Mouse (Mus musculus): ENCODE data around the gene Pds5b. TPM values are rescaled to one million over a fixed set of nuclear protein-coding genes. Genes with fewer than 3 reads are reported as not detected.
A peak's percentile ranks its signal among the peaks of the same experiment; 100 is the strongest.
"Not testable (repeated sequence)": the region's sequence is repeated elsewhere in the genome, so short reads cannot be mapped to it uniquely, and the experiment has no call there.

Gene Pds5b
- total and polyA plus RNA-seq, 2 experiments: 1.6 to 16.2 TPM

DNA sequence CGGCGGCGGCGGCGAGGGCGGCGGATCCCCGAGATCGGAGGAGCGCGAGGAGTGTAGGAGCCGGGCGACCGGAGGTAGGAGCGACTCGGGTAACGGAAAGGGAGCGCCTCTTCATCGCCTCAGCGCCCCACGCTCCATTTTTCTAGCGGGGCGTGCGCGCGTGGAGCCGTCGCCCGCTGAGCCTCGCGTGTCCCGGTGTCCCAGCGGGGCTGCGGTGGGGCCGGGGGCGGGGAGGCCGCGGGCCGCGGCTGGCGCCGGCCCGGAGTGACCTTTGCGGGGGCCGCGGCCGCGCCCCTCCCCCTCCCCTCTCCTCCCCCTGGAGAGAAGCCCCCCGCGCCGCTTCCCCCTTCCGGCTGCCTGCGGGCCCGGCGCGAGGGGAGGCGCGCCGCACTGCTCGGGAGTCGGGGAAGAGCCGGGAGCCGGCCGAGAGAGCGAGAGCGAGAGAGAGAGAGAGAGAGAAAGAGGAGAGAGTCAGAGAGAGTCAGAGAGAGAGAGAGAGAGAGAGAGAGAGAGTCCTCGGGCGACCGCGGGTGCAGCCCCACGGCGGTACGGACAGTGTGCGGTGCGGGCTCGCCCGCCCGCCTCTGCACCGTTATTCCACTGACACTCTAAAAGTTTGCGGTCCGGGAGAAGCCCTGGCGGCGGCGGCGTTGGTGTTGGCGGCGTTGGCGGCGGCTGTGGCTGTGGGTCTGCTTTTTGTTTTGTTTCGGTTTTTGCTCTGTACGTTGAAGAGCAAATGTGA lies 512 bp downstream of the Pds5b start:
- TF ChIP-seq POLR2A (IDR thresholded peaks at IDR 0.05; ENCODE audit: extremely low read depth, insufficient read depth, low read length): peak; percentile 52; the same call in 1 of the 2 replicates
- TF ChIP-seq CTCF (IDR thresholded peaks at IDR 0.05; ENCODE audit: low read depth, low read length): no peak
- Histone ChIP-seq H3K79me2 (ENCODE audit: control insufficient read depth, insufficient read depth, low read length) (peaks cover 20% of the 10 kb centered on the region), H3K4me1 (ENCODE audit: control insufficient read depth, insufficient read depth, low read length) (peaks cover 3% of the 10 kb centered on the region; the same call in 1 of the 2 replicates), H3K36me3 (ENCODE audit: control insufficient read depth, insufficient read depth, low read length) (no peaks in the 10 kb centered on the region), H3K9ac (ENCODE audit: low read depth, low read length) (peak overlapping the region; percentile 91), H3K27ac (replicated peaks; ENCODE audit: insufficient read depth, low read depth, low read length) (peak overlapping the region; percentile 54), H3K4me3 (ENCODE audit: insufficient read depth, low read depth, low read length) (peak overlapping the region; percentile 87), H3K27me3 (ENCODE audit: control insufficient read depth, insufficient read depth, low read length) (no peaks in the 10 kb centered on the region)
- WGBS: under 1% methylated on average over 68 of the region's 91 CpGs
- no peak for DNase-seq (ENCODE audit: extremely low read depth, low read depth, low spot score)

DNA sequence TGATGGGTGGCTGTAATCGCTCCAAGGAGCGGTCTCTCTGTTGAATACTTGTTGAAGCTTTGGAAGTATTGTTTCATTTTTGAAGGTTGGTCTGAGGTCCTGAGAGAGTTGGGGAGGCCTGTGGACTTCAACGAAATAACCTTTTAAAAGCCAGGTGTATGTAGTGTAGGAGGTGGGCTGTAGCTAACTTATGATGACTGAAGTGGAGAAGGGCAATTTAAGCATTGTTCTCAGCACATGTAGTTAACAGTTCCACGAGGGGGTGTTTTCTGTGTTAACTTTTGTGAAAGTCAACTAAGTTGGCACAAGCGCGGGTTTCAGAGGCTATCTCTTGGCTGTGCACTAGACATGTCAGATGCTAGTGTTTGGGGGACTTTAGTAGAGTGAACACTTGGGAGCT lies 1.3 kb downstream of the Pds5b start:
- Histone ChIP-seq H3K9ac (ENCODE audit: low read depth, low read length) (0 out of 2 replicates have a peak overlapping the region, but pooled peaks have one; percentile 16), H3K79me2 (ENCODE audit: control insufficient read depth, insufficient read depth, low read length) (peaks cover 28% of the 10 kb centered on the region), H3K4me1 (ENCODE audit: control insufficient read depth, insufficient read depth, low read length) (peaks cover 3% of the 10 kb centered on the region; the same call in 1 of the 2 replicates), H3K4me3 (ENCODE audit: insufficient read depth, low read depth, low read length) (peak overlapping the region; percentile 4; the same call in 1 of the 2 replicates), H3K36me3 (ENCODE audit: control insufficient read depth, insufficient read depth, low read length) (no peaks in the 10 kb centered on the region), H3K27ac (replicated peaks; ENCODE audit: insufficient read depth, low read depth, low read length) (no peak overlapping the region), H3K27me3 (ENCODE audit: control insufficient read depth, insufficient read depth, low read length) (no peaks in the 10 kb centered on the region)
- DNase-seq (ENCODE audit: extremely low read depth, low read depth, low spot score): no peak
- WGBS: 33% methylated on average over 6 of the region's 6 CpGs
- no peak for TF ChIP-seq POLR2A (IDR thresholded peaks at IDR 0.05; ENCODE audit: extremely low read depth, insufficient read depth, low read length)
- no peak for TF ChIP-seq CTCF (IDR thresholded peaks at IDR 0.05; ENCODE audit: low read depth, low read length)

DNA sequence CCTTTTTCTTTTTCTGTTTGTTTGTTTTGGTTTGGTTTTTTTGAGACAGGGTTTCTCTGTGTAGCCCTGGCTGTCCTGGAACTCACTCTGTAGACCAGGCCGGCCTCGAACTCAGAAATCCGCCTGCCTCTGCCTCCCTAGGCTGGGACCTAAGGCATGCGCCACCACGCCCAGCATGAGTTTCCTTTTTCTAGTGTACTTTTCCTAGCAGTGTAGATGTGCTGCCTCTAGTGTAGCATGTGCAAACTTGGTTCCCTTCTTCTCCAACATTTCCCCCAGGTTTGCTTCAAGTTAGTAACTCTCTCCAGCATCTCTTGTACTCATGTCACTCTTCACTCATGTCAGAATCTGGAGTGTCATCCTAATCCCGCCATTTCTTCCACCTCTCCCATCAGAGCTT lies 9.3 kb downstream of the Pds5b start:
- not testable (repeated sequence) for H3K27ac ChIP-seq (replicated peaks; ENCODE audit: insufficient read depth, low read depth, low read length); H3K4me3 ChIP-seq (ENCODE audit: insufficient read depth, low read depth, low read length); H3K9ac ChIP-seq (ENCODE audit: low read depth, low read length); H3K27me3 ChIP-seq (ENCODE audit: control insufficient read depth, insufficient read depth, low read length); DNase-seq (ENCODE audit: extremely low read depth, low read depth, low spot score); H3K36me3 ChIP-seq (ENCODE audit: control insufficient read depth, insufficient read depth, low read length); H3K4me1 ChIP-seq (ENCODE audit: control insufficient read depth, insufficient read depth, low read length)
- peaks cover 29% of the 10 kb centered on the region for H3K79me2 ChIP-seq (ENCODE audit: control insufficient read depth, insufficient read depth, low read length)
- WGBS: 97% methylated on average over 6 of the region's 6 CpGs

DNA sequence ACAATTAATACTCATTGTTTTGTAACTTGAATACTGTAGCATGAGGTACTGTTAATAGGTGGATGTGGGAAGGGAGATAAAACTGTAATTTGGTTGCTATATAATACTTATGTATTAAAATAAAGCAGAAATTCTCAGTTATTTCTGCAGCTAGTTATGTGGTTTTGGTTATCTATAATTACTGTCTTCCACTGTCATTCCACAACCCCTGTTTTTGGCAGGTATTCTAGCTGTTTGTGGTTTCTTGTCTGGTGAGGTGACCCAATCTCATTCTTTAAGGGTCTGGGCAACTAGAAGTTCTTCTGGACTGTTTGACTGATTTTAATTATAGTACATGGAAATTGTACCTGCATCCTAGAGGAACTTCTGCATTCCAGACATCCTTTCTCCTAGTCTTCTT lies 17.1 kb downstream of the Pds5b start:
- Histone ChIP-seq H3K27me3 (ENCODE audit: control insufficient read depth, insufficient read depth, low read length) (no peaks in the 10 kb centered on the region), H3K79me2 (ENCODE audit: control insufficient read depth, insufficient read depth, low read length) (peaks cover 11% of the 10 kb centered on the region; the same call in 1 of the 2 replicates), H3K36me3 (ENCODE audit: control insufficient read depth, insufficient read depth, low read length) (no peaks in the 10 kb centered on the region), H3K9ac (ENCODE audit: low read depth, low read length) (no peak overlapping the region), H3K4me3 (ENCODE audit: insufficient read depth, low read depth, low read length) (no peak overlapping the region), H3K4me1 (ENCODE audit: control insufficient read depth, insufficient read depth, low read length) (no peaks in the 10 kb centered on the region), H3K27ac (replicated peaks; ENCODE audit: insufficient read depth, low read depth, low read length) (no peak overlapping the region)
- TF ChIP-seq POLR2A (IDR thresholded peaks at IDR 0.05; ENCODE audit: extremely low read depth, insufficient read depth, low read length) (no peak), CTCF (IDR thresholded peaks at IDR 0.05; ENCODE audit: low read depth, low read length) (no peak)
- DNase-seq (ENCODE audit: extremely low read depth, low read depth, low spot score): no peak

DNA sequence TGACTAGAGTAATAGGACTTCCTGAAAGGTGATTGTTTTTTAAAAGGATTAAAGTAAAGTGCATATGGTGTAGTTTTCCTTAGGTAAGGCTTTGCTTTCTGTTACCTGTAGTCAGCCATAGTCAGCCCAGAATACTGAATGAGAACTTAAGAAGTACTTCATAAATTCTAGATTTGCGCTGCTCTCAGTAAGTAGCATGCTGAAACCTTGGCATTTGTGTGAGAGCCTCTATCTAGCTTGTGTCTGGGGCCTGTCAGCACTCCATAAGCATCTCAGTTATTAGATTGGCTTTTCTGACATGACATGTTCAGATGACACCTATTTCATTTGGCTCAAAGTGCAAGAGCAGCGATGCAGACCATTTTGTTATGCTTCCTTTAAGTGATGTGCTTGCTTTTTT lies 19.7 kb downstream of the Pds5b start:
- TF ChIP-seq POLR2A (IDR thresholded peaks at IDR 0.05; ENCODE audit: extremely low read depth, insufficient read depth, low read length): no peak
- TF ChIP-seq CTCF (IDR thresholded peaks at IDR 0.05; ENCODE audit: low read depth, low read length): no peak
- no peak for DNase-seq (ENCODE audit: extremely low read depth, low read depth, low spot score)
- Histone ChIP-seq H3K36me3 (ENCODE audit: control insufficient read depth, insufficient read depth, low read length) (no peaks in the 10 kb centered on the region), H3K27ac (replicated peaks; ENCODE audit: insufficient read depth, low read depth, low read length) (no peak overlapping the region), H3K4me3 (ENCODE audit: insufficient read depth, low read depth, low read length) (no peak overlapping the region), H3K4me1 (ENCODE audit: control insufficient read depth, insufficient read depth, low read length) (no peaks in the 10 kb centered on the region), H3K9ac (ENCODE audit: low read depth, low read length) (no peak overlapping the region), H3K79me2 (ENCODE audit: control insufficient read depth, insufficient read depth, low read length) (peaks cover 5% of the 10 kb centered on the region; the same call in 1 of the 2 replicates), H3K27me3 (ENCODE audit: control insufficient read depth, insufficient read depth, low read length) (no peaks in the 10 kb centered on the region)
- 92% methylated on average over 2 of the region's 2 CpGs for WGBS

DNA sequence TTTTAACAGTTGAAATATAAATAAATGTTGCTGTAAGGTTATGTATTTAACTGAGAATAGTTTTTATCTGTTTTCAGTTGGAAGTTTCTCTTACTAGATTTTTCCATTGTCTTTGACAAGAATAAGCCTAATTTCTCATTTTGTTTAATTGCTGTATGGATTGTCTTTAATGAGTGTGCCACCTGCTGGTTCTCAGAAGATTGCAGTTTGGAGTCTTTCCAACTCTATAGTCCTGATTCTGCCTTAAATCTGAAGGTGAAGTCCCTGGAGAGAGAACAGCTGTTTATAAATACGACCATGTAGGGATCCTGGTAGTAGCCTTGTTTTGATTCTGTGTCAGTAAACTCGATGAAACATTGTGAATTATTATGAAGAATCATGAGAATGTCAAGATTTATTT lies 29.2 kb downstream of the Pds5b start:
- 37% methylated on average over 2 of the region's 2 CpGs for WGBS
- H3K4me3 ChIP-seq (ENCODE audit: insufficient read depth, low read depth, low read length): no peak overlapping the region
- H3K9ac ChIP-seq (ENCODE audit: low read depth, low read length): no peak overlapping the region
- peak; percentile 56 for DNase-seq (ENCODE audit: extremely low read depth, low read depth, low spot score)
- peaks cover 5% of the 10 kb centered on the region; the same call in 1 of the 2 replicates for H3K79me2 ChIP-seq (ENCODE audit: control insufficient read depth, insufficient read depth, low read length)
- H3K27me3 ChIP-seq (ENCODE audit: control insufficient read depth, insufficient read depth, low read length): no peaks in the 10 kb centered on the region
- H3K36me3 ChIP-seq (ENCODE audit: control insufficient read depth, insufficient read depth, low read length): no peaks in the 10 kb centered on the region
- no peak overlapping the region for H3K27ac ChIP-seq (replicated peaks; ENCODE audit: insufficient read depth, low read depth, low read length)
- TF ChIP-seq CTCF (IDR thresholded peaks at IDR 0.05; ENCODE audit: low read depth, low read length) (no peak), POLR2A (IDR thresholded peaks at IDR 0.05; ENCODE audit: extremely low read depth, insufficient read depth, low read length) (no peak)
- H3K4me1 ChIP-seq (ENCODE audit: control insufficient read depth, insufficient read depth, low read length): no peaks in the 10 kb centered on the region

DNA sequence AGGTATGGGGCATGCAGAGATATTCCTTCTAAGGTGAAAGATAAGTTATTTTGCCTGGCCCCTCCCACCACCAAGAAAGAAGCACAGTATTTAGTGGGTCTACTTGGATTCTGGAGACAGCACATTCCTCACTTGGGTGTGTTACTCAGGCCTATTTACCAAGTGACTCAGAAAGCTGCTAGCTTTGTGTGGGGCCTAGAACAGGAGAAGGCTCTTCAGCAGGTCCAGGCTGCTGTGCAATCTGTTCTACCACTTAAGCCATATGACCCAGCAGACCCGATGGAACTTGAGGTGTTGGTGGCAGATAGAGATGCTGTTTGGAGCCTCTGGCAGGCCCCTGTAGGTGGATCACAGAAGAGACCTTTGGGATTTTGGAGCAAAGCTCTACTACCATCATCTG lies 33.1 kb downstream of the Pds5b start:
- not testable (repeated sequence) for DNase-seq (ENCODE audit: extremely low read depth, low read depth, low spot score); H3K4me3 ChIP-seq (ENCODE audit: insufficient read depth, low read depth, low read length); H3K36me3 ChIP-seq (ENCODE audit: control insufficient read depth, insufficient read depth, low read length); H3K27ac ChIP-seq (replicated peaks; ENCODE audit: insufficient read depth, low read depth, low read length); H3K27me3 ChIP-seq (ENCODE audit: control insufficient read depth, insufficient read depth, low read length); H3K9ac ChIP-seq (ENCODE audit: low read depth, low read length); H3K4me1 ChIP-seq (ENCODE audit: control insufficient read depth, insufficient read depth, low read length)
- WGBS: 93% methylated on average over 1 of the region's 1 CpGs
- peaks cover 22% of the 10 kb centered on the region for H3K79me2 ChIP-seq (ENCODE audit: control insufficient read depth, insufficient read depth, low read length)

DNA sequence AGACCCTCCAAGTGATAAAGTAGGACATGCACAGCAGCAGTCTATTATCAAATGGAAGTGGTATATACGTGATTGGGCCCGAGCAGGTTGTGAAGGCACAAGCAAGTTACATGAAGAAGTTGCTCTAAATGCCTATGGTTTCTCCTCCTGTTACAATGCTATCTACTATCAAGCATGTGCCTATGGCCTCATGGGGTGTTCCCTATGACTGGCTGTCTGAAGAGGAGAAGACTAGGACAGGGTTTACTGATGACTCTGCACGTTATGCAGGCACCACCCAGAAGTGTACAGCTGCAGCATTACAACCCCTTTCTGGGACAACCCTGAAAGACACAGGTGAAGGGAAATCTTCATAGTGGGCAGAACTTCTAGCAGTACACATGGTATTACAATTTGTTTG lies 33.6 kb downstream of the Pds5b start:
- H3K79me2 ChIP-seq (ENCODE audit: control insufficient read depth, insufficient read depth, low read length): peaks cover 22% of the 10 kb centered on the region
- not testable (repeated sequence) for H3K4me1 ChIP-seq (ENCODE audit: control insufficient read depth, insufficient read depth, low read length); H3K9ac ChIP-seq (ENCODE audit: low read depth, low read length); H3K27me3 ChIP-seq (ENCODE audit: control insufficient read depth, insufficient read depth, low read length); H3K36me3 ChIP-seq (ENCODE audit: control insufficient read depth, insufficient read depth, low read length); DNase-seq (ENCODE audit: extremely low read depth, low read depth, low spot score); H3K4me3 ChIP-seq (ENCODE audit: insufficient read depth, low read depth, low read length); H3K27ac ChIP-seq (replicated peaks; ENCODE audit: insufficient read depth, low read depth, low read length)
- 96% methylated on average over 3 of the region's 3 CpGs for WGBS
